Mouse (Mus musculus) T-helper 2 cell (primary cell): Measurements from ENCODE around the gene Pla2g16.

Experiments
- in situ Hi-C: fragments of 300-600 bp; cut with MboI, MseI; formaldehyde crosslinking; loops from one replicate; pipeline ENCODE4 v1.15.1; 2025; ENCODE audit warnings: high pct_unique_total_duplicates

Pla2g16 gene

DNA sequence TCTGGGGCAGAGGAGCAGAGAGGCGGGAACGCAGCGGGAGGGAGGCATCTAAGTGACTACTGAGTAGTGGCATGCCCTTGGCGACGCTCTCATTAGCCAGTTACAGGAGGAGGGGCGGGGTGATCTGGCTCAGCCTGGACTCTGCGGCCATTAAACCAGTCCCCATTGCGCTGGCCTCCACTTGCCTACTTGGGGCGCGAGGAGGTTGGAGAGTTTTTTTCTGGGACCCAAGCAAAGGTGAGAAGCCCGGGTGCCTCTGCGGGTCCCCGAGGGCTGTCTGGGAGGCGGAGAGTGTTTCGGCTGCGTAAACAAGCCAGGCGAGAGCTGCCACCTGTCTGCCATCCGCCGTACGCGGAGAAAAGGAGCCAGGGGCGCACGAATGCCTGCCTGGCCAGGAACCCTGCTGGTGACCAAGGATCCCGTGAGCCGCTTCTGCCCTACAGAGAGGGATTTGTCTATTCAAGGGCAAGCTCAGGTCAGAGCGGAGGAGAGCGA, at the start of gene Pla2g16:
Gene Pla2g16, plus strand, starts transcription at position 132 of the 495 bp plus-strand sequence.
- in situ Hi-C loops, result no loop called here

DNA sequence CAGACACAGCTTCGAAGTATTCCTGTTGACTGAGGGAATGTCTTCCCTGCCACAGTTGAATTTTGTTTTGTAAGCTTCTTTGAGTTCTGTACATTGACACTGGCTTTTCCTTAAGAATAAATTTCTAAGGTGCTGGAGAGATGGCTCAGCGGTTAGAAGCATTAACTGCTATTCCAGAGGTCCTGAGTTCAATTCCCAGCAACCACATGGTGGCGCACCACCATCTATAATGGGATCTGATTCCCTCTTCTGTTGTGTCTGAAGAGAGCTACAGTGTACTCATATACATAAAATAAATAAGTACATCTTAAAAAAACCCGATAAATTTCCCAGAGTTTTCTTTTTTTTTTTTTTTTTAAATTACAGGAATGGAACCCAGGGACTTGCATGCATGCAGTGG, 49.2 kb upstream of the Pla2g16 start:
- in situ Hi-C loops, result no loop called here

- in situ Hi-C loops, result no loop called here
Measured at GRCm38 (mm10) chr19:7516437-7516836, 40.8 kb upstream of the Pla2g16 start.

GRCm38 (mm10) chr19:7521619-7522018, 35.6 kb upstream of the Pla2g16 start:
- in situ Hi-C loops, result loop anchor here (5.0 kb wide), 1 partner anchor 76 kb away; no protein-coding TSS in a partner anchor

DNA sequence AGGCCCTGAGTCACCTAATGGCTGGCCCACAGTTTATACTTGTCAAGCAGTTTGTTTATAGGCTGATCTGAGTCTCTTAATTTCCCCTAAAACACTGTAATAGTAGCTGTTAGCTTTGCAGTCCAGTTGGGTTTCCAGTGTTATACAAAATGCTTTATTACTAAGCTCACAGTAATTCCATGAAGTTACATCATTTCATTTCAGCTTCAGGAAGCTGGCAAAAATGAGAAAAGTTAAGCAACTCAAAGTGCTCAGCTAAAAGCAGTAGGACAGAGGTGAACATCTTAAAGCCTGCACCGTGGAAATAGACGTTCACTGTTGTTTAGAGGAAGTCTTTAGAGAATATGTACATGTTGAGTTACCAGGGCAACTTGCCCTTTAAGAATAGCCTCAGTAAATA, 34.4 kb upstream of the Pla2g16 start:
- in situ Hi-C loops, result loop anchor here (5.0 kb wide), 1 partner anchor 74 kb away; no protein-coding TSS in a partner anchor

DNA sequence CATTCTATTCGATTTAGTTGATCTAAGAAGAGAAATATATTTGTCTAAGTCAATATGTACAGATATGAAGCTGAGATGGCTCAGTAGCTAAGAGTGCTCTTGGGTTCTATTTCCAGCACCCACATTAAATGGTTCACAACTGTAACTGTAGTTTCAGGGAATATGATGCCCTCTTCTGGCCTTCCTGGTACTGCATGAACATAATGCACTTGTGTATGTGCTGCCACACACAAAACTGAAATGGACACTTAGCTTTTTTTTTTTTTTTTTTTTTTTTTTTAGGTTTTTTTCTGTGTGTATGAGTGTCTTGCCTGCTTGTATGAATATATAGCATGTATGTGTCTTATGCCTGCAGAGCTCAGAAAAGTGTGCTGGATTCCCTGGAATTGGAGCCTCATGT, 34.0 kb upstream of the Pla2g16 start:
- in situ Hi-C loops, result loop anchor here (5.0 kb wide), 1 partner anchor 74 kb away; no protein-coding TSS in a partner anchor

DNA sequence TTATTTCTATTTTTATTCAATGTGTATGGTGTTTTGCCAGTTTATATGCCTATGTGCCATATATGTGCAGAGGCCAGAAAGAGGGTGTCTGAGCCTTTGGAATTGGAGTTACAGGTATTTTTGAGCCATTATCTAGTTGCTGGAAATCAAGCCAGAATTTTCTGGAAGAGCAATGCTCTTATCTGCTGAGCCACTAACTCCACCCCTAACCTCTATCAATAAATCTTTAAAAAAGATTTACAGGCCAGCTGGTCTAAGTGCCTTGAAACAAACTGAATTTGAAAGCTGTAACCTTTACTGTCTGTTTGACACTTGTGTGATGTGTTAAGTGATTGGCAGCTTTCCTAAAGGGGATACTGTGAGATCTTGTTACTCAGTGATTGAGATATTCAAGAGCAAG, 33.5 kb upstream of the Pla2g16 start:
- in situ Hi-C loops, result loop anchor here (5.0 kb wide), 1 partner anchor 74 kb away; no protein-coding TSS in a partner anchor

- in situ Hi-C loops, result loop anchor here (5.0 kb wide), 1 partner anchor 72 kb away; no protein-coding TSS in a partner anchor
Measured at GRCm38 (mm10) chr19:7524879-7525278, 32.4 kb upstream of the Pla2g16 start.

DNA sequence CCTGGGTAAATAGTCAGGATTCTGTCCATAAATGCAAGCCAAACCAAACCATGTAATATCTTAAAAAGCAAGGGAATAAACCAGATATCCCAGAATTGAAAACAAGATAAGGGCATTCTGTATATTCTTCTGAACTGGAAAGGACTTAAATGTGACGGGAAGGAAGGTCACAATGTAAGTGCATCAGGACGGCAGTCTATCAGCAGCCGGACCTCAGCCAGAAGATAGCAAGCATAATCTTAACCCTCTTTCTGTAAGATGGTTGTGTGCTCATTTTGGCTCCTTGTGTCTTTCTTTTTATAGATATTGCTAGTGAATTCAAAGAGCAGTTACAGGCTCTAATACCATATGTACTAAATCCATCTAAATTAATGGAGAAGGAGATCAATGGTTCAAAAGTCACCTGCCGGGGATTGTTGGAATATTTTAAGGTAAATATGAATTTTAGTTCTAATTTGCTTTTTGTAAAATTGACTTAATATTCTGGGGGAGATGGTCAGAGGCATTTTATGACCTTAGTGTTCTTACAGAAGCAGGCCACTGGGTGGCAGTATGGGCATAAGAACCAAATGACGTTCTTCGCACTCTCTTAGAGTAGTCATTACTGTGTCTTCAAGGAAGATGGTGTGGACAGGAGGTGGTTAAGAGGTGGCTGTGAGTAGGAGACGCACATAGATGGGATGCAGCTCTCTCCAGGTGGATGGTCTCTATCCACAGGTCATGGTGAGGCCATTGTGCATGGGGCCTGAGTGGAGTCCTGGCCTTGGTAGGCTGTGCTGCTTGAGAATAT, 28.4 kb upstream of the Pla2g16 start:
- in situ Hi-C loops, result no loop called here

DNA sequence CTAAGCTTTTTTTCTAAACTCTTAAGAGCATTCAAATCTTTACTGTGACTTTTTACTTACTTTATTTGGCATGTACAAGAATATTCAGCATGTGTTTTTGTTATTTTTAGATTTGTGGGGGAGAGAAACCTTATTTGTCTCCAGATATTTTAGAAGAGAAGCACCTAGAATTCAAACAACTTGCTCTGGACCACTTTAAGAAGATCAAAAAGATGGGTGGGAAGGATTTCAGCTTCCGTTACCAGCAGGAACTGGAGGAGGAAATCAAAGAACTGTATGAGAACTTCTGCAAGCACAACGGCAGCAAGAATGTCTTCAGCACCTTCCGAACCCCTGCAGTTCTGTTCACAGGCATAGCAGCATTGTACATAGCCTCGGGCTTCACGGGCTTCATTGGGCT, 25.4 kb upstream of the Pla2g16 start:
- in situ Hi-C loops, result no loop called here

DNA sequence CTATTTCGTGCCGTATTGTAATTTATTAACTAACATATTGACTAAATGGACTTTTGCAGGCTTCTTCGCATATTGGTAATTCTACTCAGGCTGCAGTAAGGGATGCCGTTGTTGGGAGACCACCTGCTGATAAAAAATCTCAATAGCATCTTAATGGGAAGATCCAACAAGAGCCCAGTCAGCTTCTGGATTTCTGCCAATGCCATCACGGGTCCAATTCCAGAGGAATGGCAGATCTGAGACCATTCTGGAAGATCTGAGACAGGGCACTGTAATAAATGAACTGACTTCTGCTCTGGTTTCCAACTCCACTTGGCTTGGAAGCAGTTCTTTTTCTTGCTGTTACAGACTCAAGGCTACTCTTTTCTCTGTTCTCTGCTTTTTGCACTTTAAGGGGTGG, 23.4 kb upstream of the Pla2g16 start:
- in situ Hi-C loops, result no loop called here

DNA sequence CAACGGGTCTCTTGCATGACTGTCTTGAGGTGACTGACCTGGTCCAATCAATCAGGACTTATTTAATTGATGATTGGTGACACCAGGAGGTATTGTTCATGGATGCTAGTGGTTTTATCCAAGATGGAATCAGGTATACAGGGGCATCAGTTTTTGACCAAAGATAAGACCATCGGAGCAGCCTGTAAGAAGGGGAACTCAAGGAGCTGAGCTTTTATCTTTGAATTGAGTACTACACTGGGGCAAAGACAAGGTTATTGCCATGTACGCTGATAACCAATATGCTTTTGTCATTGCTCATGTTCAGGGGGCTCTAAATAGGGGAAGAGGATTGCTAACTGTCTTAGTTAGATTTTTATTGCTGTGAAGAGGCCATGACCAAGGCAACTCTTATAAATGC, 8.3 kb upstream of the Pla2g16 start:
- in situ Hi-C loops, result no loop called here

DNA sequence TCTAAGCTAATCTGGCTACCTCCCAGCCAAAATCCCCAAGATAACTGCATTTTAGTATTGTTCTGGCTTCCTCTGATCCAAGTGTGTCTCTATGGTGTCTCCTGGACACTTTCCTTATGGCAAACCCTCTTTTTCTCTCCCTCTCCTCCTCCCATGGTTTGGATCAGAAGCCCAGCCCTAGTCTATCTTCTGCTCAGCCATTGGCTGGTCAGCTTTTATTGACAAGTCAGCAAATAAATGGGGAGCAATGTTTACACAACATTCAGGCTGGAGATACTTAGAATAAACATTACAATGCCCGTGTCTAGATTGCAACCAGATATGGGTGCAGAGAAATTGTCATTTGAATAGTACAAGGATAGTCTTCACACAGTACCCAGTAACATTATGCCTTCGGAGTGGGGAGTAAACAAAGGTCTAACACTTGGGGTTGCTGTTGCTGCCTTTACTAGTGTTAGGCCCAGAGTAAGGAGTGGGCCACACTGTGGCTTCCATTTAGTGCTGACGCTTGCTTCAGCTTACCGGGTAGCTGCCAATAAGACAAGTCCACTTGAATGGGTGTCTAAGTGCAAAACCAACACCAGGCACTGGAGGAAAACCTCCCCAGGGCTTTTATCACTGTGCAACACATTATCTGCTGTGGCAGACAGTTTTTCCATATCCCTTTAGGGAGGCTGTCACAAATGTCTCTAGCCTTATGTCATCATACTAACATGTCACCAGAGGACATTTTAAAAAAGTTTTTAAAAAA, 5.5 kb upstream of the Pla2g16 start:
- in situ Hi-C loops, result no loop called here

- in situ Hi-C loops, result no loop called here
Measured at GRCm38 (mm10) chr19:7552301-7552673, 5.0 kb upstream of the Pla2g16 start.

- in situ Hi-C loops, result no loop called here
Measured at GRCm38 (mm10) chr19:7553441-7553840, 3.8 kb upstream of the Pla2g16 start.

- in situ Hi-C loops, result no loop called here
Measured at GRCm38 (mm10) chr19:7554881-7555280, 2.4 kb upstream of the Pla2g16 start.

DNA sequence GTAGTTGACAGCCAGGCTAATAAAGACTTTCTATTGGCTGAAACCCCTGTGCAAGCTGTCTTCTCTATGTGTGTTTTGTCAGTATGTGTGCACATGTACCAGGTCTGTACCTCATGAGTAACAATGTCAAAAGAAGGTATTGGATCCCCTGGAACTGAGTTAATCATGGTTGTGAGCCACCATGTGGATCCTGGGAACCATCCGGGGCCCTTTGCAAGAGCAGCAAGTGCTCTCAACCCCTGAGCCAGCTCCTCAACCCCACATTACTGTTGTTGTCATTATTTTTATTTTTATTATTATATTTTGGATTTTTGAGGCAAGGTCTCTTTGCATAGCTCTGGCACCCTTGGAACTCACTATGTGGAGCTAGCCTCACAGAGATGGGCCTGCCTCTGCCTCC, 618 bp upstream of the Pla2g16 start:
- in situ Hi-C loops, result no loop called here

- in situ Hi-C loops, result no loop called here
Measured at GRCm38 (mm10) chr19:7557844-7558243, 585 bp downstream of the Pla2g16 start.

DNA sequence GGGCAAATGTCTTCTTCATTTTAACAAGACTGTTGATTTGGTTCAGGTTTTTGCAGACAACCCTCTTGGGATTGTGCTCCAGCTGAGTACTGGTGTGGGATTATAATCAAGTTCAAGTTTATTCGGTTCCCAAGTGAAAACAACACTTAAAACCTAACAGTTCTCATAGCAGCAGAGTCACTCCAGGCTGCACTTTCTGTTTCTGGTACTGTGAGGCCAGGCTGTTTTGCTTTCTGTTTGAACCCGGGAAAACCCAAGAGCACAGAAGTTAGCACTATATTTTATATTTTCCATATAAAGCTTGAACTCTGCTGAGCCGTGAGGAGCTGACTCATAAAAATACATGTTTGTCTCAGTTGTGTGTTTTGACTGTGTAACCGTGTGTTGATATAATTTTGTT, 1.4 kb downstream of the Pla2g16 start:
- in situ Hi-C loops, result no loop called here

DNA sequence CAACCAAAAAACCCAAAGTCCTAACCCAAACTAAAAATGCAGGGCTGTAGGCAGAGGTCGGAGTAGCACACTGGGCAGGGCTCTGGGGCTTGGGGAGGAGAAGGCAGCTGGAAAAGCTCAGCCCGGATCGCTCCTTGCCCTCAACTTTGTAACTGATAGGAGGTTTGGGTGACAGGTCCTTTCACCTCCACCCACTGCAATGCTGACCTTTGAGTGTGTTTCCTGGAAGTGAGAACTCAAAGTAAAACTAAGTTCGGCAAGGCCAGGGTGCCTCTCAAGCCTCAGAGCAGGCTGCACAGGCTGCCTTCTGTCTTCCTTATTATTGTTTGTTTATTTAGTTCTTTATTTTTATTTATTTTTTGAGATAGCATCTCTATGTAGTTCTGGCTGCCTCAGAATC, 2.7 kb downstream of the Pla2g16 start:
- in situ Hi-C loops, result no loop called here

DNA sequence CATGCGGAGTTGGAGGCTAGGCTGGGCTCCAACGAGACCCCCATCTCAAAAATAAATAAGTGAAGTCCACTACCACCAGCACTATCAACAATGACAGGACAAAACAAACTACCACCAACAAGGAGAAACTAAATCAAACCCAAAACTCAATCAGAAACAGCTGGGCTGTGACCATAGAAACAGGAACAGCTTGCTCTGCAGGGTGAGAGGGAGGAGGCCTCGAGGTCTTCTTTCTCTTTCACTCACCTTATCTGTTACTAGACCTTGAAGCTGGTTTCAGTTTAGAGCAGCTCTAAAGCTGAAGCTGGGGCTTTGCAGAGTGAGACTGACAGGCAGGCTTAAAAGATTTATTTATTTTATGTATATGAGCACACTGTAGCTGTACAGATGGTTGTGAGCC, 4.2 kb downstream of the Pla2g16 start:
- in situ Hi-C loops, result no loop called here

- in situ Hi-C loops, result no loop called here
Measured at GRCm38 (mm10) chr19:7562601-7563129, 5.4 kb downstream of the Pla2g16 start.
